Mouse (Mus musculus): ENCODE results near the gene Olfr1222.
"Not testable (repeated sequence)": the region's sequence is repeated elsewhere in the genome, so short reads cannot be mapped to it uniquely, and the experiment has no call there.

Olfr1222 gene

DNA sequence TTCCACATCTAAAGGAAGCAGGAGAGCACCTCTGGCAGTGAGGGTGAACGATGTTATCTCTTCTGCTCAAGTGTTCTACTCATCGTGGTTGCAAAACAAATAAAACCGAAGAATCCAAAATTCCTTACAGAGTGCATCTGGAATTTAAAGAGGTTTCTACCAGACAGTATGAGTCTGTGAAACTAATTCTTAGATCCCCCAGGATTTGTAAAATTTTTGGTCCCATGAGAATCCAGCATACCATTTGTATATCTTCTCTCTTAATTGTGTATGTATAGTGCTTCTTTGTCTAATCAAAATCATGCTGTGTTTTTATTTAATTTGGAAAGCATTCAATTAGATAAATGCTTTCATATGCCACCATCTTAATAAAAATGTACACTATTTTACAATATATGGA lies at the start of gene Olfr1222:
Gene Olfr1222 (minus strand): TSS at position 101 of the 400 bp plus-strand sequence.
- DNase-seq (ENCODE audit: low spot score in 2 of 2) = no peak

DNA sequence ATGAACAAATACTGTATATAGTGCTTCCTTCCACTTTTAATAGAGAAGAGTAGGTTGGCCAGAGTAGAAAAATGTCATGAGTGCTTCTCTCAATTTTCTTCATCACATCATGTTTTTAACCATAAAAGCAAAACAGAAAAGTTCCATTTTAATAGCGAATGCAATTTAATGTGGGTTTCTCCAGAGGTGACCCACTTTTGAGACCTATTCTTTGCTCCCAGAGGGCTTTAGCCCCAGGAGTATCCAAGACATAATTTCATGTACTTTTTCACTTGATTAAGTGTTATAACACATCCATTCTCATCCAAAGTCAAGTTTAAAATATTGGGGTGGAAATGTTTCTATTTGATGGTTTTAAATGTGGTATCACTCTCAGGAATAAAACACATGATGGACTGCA lies 41.7 kb upstream of the Olfr1222 start, which contains the start of gene Olfr1225:
Gene Olfr1225 (minus strand): TSS at position 101 of the 400 bp plus-strand sequence.
- no peak for DNase-seq (ENCODE audit: low spot score in 2 of 2)

DNA sequence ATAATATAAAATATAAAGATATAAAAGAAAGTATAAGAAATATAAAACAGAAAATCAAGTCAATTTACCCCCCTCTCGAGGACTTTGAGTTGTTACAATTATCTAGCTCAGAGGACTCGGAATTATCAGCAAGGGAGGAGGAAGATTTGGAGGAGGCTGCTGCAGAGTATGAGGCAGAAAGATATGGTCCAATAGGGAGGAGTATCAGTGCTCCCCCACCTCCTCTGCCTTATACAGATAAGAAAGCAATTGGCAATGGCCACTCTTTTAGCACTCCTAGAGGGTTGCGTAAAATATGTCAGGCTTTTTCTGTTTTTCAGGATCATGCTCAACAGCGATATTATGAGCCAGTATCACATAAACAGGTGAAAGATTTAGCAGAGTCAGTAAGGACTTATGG lies 31.9 kb upstream of the Olfr1222 start:
- DNase-seq (ENCODE audit: low spot score in 2 of 2) = not testable (repeated sequence)

DNA sequence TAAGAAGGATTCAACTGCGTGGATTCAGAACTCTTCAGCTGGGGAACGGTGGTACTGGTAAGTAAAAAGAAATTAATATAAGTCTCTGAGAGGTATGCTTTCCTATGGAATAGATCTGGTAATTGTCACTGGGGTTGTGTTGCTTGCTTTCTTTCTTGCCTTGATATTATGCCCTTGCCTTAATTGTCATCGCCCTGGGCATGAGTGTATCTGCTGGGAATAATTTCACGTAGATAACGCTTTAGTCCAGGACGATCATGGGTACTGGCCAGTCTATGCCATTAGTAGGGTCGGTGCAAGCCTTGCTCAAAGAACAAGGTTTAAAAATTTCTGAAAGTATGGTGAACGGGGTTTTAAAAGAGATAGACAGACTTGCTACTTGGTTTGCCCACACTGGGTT lies 31.1 kb upstream of the Olfr1222 start, which contains the start of gene Olfr1224-ps1:
Gene Olfr1224-ps1 (minus strand): TSS at position 101 of the 400 bp plus-strand sequence.
- DNase-seq (ENCODE audit: low spot score in 2 of 2) = not testable (repeated sequence)

DNA sequence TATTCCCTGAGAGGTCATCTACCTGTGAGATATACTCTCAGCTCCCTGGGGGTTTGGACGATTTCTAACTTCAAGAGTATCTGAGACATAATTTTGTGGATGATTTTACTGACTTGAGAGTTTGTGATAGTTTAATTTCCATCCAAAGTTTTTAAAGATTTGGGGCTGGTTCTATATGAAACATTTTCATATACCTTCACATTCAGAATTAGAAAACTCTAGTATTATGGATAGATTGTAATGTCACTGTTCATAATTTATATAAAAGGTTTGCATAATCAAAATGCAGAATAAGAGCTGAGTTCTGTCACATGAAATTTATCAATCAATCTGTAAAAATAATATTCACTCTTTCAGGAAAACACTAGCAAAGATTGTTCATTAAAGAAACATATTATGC lies 18.6 kb upstream of the Olfr1222 start, which contains the start of gene Olfr1223:
Gene Olfr1223 (minus strand): TSS at position 101 of the 400 bp plus-strand sequence.
- DNase-seq (ENCODE audit: low spot score in 2 of 2) = no peak

DNA sequence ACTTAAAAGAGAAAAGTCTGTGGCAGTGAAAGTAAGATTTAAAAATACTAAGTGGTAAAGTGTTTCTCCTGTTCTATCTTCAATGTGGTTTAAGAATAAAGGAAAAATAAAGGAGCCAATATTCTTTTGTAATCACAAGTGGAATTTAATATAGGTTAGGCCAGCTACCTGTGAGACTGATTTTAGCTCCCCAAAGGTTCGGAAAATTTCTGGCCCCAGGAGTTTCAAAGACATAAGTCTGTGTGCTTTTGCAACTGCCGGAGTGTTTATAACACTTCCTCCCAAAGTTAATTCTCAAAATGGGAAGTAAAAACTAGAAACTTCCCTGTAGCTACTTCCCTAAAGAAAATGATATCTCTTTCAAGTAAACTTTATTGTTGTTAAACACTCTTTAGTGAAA lies 15.7 kb downstream of the Olfr1222 start, which contains the start of gene Olfr1221:
Gene Olfr1221 (minus strand): TSS at position 101 of the 400 bp plus-strand sequence.
- no peak for DNase-seq (ENCODE audit: low spot score in 2 of 2)

DNA sequence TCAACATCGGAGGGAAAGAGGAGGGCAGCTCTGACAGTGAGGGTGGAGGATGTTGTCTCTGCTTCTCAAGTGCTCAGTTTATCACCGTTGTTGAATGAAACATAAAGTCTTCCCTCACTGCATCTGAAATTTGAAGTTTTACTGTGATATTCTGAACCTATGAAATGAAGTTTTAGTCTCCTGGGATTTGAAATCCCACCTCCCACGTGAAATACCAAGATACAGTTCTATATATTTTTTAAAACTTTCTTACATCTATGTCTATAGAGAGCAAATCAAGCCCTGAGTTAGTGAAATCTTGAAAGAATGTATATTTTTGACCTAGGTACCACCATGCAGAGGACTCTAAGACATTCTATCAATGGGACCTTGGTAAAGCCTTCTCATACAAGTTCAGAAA lies 26.1 kb downstream of the Olfr1222 start, which contains the start of gene Olfr1220:
Gene Olfr1220 (minus strand): TSS at position 101 of the 400 bp plus-strand sequence.
- DNase-seq (ENCODE audit: low spot score in 2 of 2) = no peak

DNA sequence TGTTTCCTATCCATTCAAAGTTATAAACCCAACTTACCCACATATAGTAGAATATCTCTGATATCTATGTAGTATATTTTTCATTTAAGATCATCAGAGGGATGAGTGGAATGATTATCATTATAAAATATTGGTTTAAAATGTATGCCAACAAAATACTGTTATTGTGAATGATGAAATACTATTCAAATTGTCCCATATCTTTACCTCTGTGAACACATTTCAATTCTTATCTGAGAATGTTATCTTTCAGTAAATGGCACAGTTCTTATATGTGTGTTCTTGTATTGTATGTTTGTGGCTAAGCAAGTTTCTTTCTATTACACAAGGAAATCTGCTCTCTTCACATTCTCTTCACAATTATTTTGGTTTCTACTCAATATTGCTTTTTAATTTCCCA lies 27.2 kb downstream of the Olfr1222 start:
- no peak for DNase-seq (ENCODE audit: low spot score in 2 of 2)

DNA sequence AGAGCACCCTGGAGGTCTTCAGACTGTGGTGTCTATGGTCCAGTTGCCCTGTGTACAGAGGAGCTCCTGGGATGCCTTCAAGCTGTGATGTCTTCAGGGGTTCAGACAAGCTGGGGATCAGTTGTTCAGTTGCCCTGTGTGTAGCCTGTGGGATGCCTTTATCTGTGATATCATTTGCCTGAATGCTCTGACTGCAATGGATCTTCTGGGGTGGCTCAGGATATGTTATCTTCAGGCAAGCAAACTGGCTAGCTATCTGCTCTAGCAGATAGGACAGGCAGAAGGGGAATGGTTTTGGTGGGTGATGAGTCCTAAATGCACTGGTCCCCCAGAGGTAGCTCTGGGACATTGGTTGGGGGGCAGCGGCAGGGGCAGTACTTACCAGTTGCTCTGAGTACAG lies 39.0 kb downstream of the Olfr1222 start:
- DNase-seq (ENCODE audit: low spot score in 2 of 2) = no peak

DNA sequence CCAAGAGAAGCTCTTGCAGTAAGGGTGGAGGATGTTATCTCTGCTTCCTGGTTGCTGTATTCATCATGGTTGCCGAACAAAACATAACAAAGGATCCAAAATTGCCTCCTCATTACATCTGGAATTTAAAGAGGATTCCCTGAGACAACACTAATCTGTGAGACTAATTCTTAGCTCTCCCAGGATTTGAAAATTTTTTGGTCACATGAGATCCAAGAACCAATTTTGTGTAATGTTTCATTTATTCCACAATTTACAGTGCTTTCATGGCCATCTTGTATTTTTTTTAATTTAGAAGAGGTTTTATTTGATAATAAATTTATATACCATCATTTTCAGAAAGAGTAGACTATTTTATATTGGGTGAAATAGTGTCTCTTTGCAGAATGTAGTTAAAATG lies 49.4 kb downstream of the Olfr1222 start, which contains the start of gene Olfr1219:
Gene Olfr1219 (minus strand): TSS at position 101 of the 400 bp plus-strand sequence.
- DNase-seq (ENCODE audit: low spot score in 2 of 2) = no peak

DNA sequence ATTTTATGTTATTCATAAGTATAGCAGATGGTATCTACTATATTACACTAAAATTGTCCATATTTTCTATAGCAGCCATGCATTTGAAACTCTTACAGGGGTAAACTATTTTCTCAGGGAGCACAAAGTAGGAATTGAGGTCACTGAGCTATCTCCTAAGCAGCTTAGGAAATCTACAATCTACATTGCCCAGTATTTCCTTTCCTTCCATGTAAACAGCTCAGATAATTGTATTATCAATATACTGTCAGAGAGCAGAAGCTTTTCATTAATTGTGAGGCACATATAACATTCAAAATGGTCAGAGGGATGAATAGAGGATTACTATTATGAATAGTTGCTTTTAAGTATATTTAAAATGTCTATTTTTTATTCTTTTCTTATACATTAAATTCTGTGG lies 51.4 kb downstream of the Olfr1222 start:
- DNase-seq (ENCODE audit: low spot score in 2 of 2) = no peak

Data from thymus, postnatal 10 days (tissue).